Mouse (Mus musculus) ES-Bruce4 (cell line): Measurements from ENCODE around the gene Skap2. TPM values are rescaled to one million over a fixed set of nuclear protein-coding genes. Genes with fewer than 3 reads are reported as not detected.

Experiments used
- H3K27ac ChIP-seq: 2 replicates; pipeline ENCODE4 v1.5.1; 2012; ENCODE audit warnings: low read length, inconsistent platforms; ENCODE audit not compliant: insufficient read depth
- H3K27me3 ChIP-seq: 2 replicates; pipeline ENCODE4 v1.6.1; 2012; ENCODE audit warnings: mild to moderate bottlenecking, low read length, inconsistent platforms; ENCODE audit not compliant: control insufficient read depth, poor library complexity, insufficient read depth, severe bottlenecking
- H3K36me3 ChIP-seq: 2 replicates; pipeline ENCODE4 v1.6.1; 2012; ENCODE audit warnings: inconsistent platforms, mild to moderate bottlenecking, low read length, moderate library complexity; ENCODE audit not compliant: control insufficient read depth, poor library complexity, insufficient read depth, severe bottlenecking
- H3K4me1 ChIP-seq: one replicate; pipeline ENCODE4 v1.8.1; 2011; ENCODE audit warnings: low read length; ENCODE audit not compliant: control insufficient read depth, insufficient read depth
- H3K4me3 ChIP-seq: 2 replicates; pipeline ENCODE4 v1.5.1; 2011; ENCODE audit warnings: low read depth, mild to moderate bottlenecking, low read length
- H3K9ac ChIP-seq: 2 replicates; pipeline ENCODE4 v1.6.1; 2012; ENCODE audit warnings: low read depth, mild to moderate bottlenecking, inconsistent platforms; ENCODE audit not compliant: poor library complexity, severe bottlenecking
- H3K9me3 ChIP-seq: replicated peaks from 2 replicates; pipeline ENCODE4 v1.6.1; 2012; ENCODE audit warnings: mild to moderate bottlenecking, low read length, inconsistent platforms; ENCODE audit not compliant: control insufficient read depth, poor library complexity, insufficient read depth, severe bottlenecking
- CTCF ChIP-seq: IDR thresholded peaks from one replicate; pipeline ENCODE4 v1.8.1; 2011; ENCODE audit warnings: low read depth, low read length
- EP300 ChIP-seq: IDR thresholded peaks from 2 replicates; pipeline ENCODE4 v1.6.1; 2011; ENCODE audit warnings: low read depth, low read length; ENCODE audit not compliant: insufficient read depth
- POLR2A ChIP-seq: IDR thresholded peaks from one replicate; pipeline ENCODE4 v1.8.1; 2011; ENCODE audit warnings: low read length; ENCODE audit not compliant: insufficient read depth
- polyA plus RNA-seq: library from polyadenylated mRNA; stranded (reverse); fragments of >200 nt; gene quantifications from 2 replicates; pipeline ENCODE4 v1.2.4, GENCODE M21; 2011; ENCODE audit warnings: low read depth; ENCODE audit not compliant: missing spikeins, insufficient read depth, insufficient read length

Gene Skap2
- polyA plus RNA-seq, 1 experiment, result 42.9 TPM

DNA sequence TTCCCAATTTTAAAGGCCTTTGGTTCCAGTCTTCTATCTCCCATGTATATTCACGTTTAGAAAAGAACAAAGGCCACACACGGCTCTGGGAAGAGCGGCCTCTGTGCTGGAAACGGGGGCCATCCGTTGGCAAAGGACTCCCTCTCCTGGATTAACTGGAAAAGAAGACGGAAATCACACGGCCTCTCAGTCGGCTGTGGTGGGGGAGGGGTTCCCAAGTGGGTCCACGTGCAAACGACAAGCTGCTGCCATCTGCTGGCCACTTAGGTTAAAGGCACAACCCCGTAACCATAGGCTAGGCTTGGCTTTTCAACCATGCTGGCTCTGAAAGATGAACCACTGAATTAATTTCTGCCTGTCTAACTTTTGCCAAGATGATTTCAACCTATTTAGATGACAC is 154.5 kb downstream of the Skap2 start:
- no peaks in the 10 kb centered on the region for H3K9me3 ChIP-seq
- no peaks in the 10 kb centered on the region for H3K36me3 ChIP-seq
- no peak overlapping the region for H3K27ac ChIP-seq
- TF ChIP-seq CTCF (peak; percentile 93), POLR2A (no peak), EP300 (peak; percentile 80)
- no peak overlapping the region for H3K9ac ChIP-seq
- H3K4me3 ChIP-seq, result no peak overlapping the region
- H3K27me3 ChIP-seq, result no peaks in the 10 kb centered on the region
- H3K4me1 ChIP-seq, result no peaks in the 10 kb centered on the region

- H3K4me3 ChIP-seq, result no peak overlapping the region
- no peaks in the 10 kb centered on the region for H3K27me3 ChIP-seq
- no peak overlapping the region for H3K9ac ChIP-seq
- H3K36me3 ChIP-seq, result no peaks in the 10 kb centered on the region
- no peak overlapping the region for H3K27ac ChIP-seq
- no peaks in the 10 kb centered on the region for H3K4me1 ChIP-seq
- TF ChIP-seq EP300 (no peak), POLR2A (no peak), CTCF (no peak)
- no peaks in the 10 kb centered on the region for H3K9me3 ChIP-seq
Measured at GRCm38 (mm10) chr6:51853291-51853690, 159.1 kb downstream of the Skap2 start.

- Histone ChIP-seq H3K4me1 (no peaks in the 10 kb centered on the region), H3K27me3 (no peaks in the 10 kb centered on the region), H3K4me3 (no peak overlapping the region), H3K36me3 (no peaks in the 10 kb centered on the region), H3K9ac (no peak overlapping the region), H3K27ac (no peak overlapping the region), H3K9me3 (no peaks in the 10 kb centered on the region)
- TF ChIP-seq EP300 (no peak), POLR2A (no peak), CTCF (no peak)
Measured at GRCm38 (mm10) chr6:51852643-51853042, 159.7 kb downstream of the Skap2 start.

GRCm38 (mm10) chr6:51851544-51851943 is 160.8 kb downstream of the Skap2 start:
- TF ChIP-seq EP300 (no peak), CTCF (no peak), POLR2A (no peak)
- H3K9ac ChIP-seq, result no peak overlapping the region
- H3K27me3 ChIP-seq, result no peaks in the 10 kb centered on the region
- no peaks in the 10 kb centered on the region for H3K36me3 ChIP-seq
- H3K27ac ChIP-seq, result no peak overlapping the region
- H3K4me3 ChIP-seq, result no peak overlapping the region
- no peaks in the 10 kb centered on the region for H3K4me1 ChIP-seq
- no peaks in the 10 kb centered on the region for H3K9me3 ChIP-seq

- Histone ChIP-seq H3K4me1 (no peaks in the 10 kb centered on the region), H3K4me3 (no peak overlapping the region), H3K27me3 (no peaks in the 10 kb centered on the region), H3K9me3 (no peaks in the 10 kb centered on the region), H3K9ac (no peak overlapping the region), H3K36me3 (no peaks in the 10 kb centered on the region), H3K27ac (no peak overlapping the region)
- no peak for TF ChIP-seq POLR2A
Measured at GRCm38 (mm10) chr6:51850030-51850817, 162.1 kb downstream of the Skap2 start.

DNA sequence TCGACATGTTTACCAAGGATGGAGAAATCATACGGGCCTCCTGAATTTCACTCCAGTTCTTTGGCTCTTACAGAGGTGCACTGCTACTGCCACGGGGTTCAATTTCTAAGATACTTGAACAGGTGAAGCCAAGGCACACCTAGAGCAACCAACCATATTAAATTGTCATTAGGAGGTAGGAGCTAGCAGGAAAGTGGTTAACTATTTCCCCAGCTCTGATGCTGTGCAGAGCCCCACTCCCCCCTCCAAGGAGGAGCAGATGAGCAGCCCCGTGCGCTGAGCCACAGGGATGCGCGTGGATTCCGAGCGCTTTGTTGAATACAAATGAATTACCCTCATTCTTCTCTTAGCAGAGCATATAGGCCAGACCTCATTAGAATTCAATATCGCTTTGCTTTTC is 162.8 kb downstream of the Skap2 start:
- no peaks in the 10 kb centered on the region for H3K36me3 ChIP-seq
- H3K9ac ChIP-seq, result no peak overlapping the region
- no peak overlapping the region for H3K4me3 ChIP-seq
- H3K27me3 ChIP-seq, result no peaks in the 10 kb centered on the region
- H3K9me3 ChIP-seq, result no peaks in the 10 kb centered on the region
- no peak for TF ChIP-seq CTCF
- no peak for TF ChIP-seq EP300
- H3K4me1 ChIP-seq, result no peaks in the 10 kb centered on the region
- no peak overlapping the region for H3K27ac ChIP-seq
